Mouse (Mus musculus): ENCODE data around the gene Defb29. TPM values are rescaled to one million over a fixed set of nuclear protein-coding genes. Genes with fewer than 3 reads are reported as not detected.

Defb29 gene
- polyA plus RNA-seq, 1 experiment from 2014 or later: not detected

DNA sequence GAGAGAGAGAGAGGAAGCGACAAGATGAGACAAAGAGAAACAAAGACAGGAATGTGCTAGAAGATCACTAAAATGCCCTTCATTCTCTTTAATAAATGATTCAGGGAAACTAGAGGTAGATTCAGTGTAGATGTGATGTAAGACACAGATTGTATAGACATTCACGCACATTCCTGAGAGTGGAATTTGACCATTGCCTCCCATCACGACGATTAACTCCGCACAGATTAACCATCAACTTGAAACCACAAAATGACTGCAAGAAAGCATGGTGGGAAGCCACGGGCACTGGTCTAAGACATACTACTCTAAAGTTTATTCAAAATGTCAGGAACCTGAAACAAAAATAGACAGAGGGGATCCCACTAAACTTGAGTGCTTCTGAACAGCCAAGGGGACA lies 30.4 kb upstream of the Defb29 start:
- Histone ChIP-seq H3K27ac (ENCODE audit: low read depth, low read length) (no peak overlapping the region), H3K9ac (ENCODE audit: low read length) (no peak overlapping the region), H3K4me3 (ENCODE audit: low read depth, low read length) (no peak overlapping the region), H3K36me3 (ENCODE audit: control insufficient read depth, insufficient read depth, low read length) (no peaks in the 10 kb centered on the region), H3K4me2 (ENCODE audit: low read depth, low read length, severe bottlenecking) (no peak overlapping the region), H3K27me3 (ENCODE audit: control insufficient read depth, insufficient read depth, low read length) (no peaks in the 10 kb centered on the region), H3K4me1 (replicated peaks; ENCODE audit: control insufficient read depth, insufficient read depth, low read length) (no peaks in the 10 kb centered on the region), H3K9me3 (ENCODE audit: control insufficient read depth, low read length) (no peaks in the 10 kb centered on the region)
- WGBS: 84% methylated on average over 6 of the region's 6 CpGs
- ATAC-seq (replicated peaks; ENCODE audit: low FRiP score) (no peak), DNase-seq (ENCODE audit: low spot score) (no peak)

DNA sequence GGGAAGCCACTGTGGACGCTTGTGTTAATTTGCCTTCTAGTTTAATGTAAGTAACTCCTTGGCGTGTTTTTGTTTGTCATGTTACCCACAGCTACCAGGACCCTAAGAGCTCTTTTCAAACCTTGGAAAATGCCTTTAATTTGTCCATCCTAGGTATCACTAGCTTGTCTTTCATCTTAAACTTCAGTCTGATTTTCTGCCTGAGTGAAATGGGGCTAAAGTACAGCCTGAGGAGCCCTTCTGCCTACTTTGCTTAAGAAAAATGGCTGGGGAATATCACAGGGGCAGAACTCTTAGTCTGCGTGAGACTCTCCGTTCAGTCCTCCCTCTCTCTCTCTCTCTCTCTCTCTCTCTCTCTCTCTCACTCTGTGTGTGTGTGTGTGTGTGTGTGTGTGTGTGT lies 30.0 kb upstream of the Defb29 start:
- no peak overlapping the region for H3K4me3 ChIP-seq (ENCODE audit: low read depth, low read length)
- H3K4me2 ChIP-seq (ENCODE audit: low read depth, low read length, severe bottlenecking): no peak overlapping the region
- WGBS: 83% methylated on average over 4 of the region's 4 CpGs
- H3K4me1 ChIP-seq (replicated peaks; ENCODE audit: control insufficient read depth, insufficient read depth, low read length): no peaks in the 10 kb centered on the region
- no peaks in the 10 kb centered on the region for H3K27me3 ChIP-seq (ENCODE audit: control insufficient read depth, insufficient read depth, low read length)
- H3K9me3 ChIP-seq (ENCODE audit: control insufficient read depth, low read length): no peaks in the 10 kb centered on the region
- H3K36me3 ChIP-seq (ENCODE audit: control insufficient read depth, insufficient read depth, low read length): no peaks in the 10 kb centered on the region
- no peak overlapping the region for H3K27ac ChIP-seq (ENCODE audit: low read depth, low read length)
- ATAC-seq (replicated peaks; ENCODE audit: low FRiP score) (no peak), DNase-seq (ENCODE audit: low spot score) (no peak)
- H3K9ac ChIP-seq (ENCODE audit: low read length): no peak overlapping the region

DNA sequence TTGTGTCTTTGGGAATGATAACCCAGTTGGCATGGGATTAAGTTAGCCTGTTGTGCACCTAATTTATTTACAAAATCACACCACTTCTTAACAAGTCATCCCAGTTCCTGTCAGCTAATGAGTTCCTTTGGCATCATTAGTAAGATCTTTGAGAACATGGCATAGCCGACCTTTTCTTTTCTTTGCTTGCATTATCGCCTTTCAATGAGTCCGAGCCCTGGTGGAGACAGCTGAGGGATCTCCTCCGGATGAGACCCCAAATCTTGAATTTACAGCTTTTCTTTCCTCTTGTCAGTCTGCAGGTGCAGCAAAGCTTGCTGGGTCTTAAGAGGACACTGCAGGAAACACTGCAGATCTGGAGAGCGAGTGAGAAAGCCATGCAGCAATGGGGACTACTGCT lies 29.1 kb upstream of the Defb29 start, which contains the start of gene Gm17416:
Gene Gm17416, plus strand, starts transcription at position 301 of the 400 bp plus-strand sequence.
- Histone ChIP-seq H3K27me3 (ENCODE audit: control insufficient read depth, insufficient read depth, low read length) (no peaks in the 10 kb centered on the region), H3K36me3 (ENCODE audit: control insufficient read depth, insufficient read depth, low read length) (no peaks in the 10 kb centered on the region), H3K4me1 (replicated peaks; ENCODE audit: control insufficient read depth, insufficient read depth, low read length) (no peaks in the 10 kb centered on the region), H3K9me3 (ENCODE audit: control insufficient read depth, low read length) (no peaks in the 10 kb centered on the region), H3K9ac (ENCODE audit: low read length) (no peak within 1 kb of the TSS), H3K4me3 (ENCODE audit: low read depth, low read length) (no peak within 1 kb of the TSS), H3K4me2 (ENCODE audit: low read depth, low read length, severe bottlenecking) (no peak within 1 kb of the TSS), H3K27ac (ENCODE audit: low read depth, low read length) (no peak within 1 kb of the TSS)
- DNase-seq (ENCODE audit: low spot score): no peak
- ATAC-seq (replicated peaks; ENCODE audit: low FRiP score): no peak
- WGBS: 85% methylated on average over 5 of the region's 5 CpGs

DNA sequence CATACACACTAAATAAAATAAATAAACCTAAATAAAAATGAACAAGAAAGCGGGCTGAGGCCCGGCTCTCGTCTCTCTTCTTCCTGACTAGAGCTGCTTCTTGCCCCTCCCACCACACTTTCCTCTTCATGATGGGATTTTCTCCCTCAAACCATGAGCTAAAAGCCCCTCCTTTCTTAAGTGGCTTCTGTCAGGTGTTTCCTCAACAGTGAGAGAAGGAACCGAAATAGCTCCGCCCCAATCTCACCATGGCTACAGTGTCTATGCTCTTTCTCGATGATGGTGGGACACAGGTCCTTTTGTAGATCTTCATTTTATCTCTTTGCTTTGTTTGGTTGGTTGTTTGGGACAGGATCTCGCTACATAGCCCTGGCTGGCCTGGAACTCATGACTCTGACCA lies 16.8 kb upstream of the Defb29 start:
- no peak overlapping the region for H3K27ac ChIP-seq (ENCODE audit: low read depth, low read length)
- 88% methylated on average over 7 of the region's 7 CpGs for WGBS
- DNase-seq (ENCODE audit: low spot score) (no peak), ATAC-seq (replicated peaks; ENCODE audit: low FRiP score) (no peak)
- H3K9me3 ChIP-seq (ENCODE audit: control insufficient read depth, low read length): no peaks in the 10 kb centered on the region
- no peaks in the 10 kb centered on the region for H3K27me3 ChIP-seq (ENCODE audit: control insufficient read depth, insufficient read depth, low read length)
- no peaks in the 10 kb centered on the region for H3K36me3 ChIP-seq (ENCODE audit: control insufficient read depth, insufficient read depth, low read length)
- no peak overlapping the region for H3K9ac ChIP-seq (ENCODE audit: low read length)
- no peaks in the 10 kb centered on the region for H3K4me1 ChIP-seq (replicated peaks; ENCODE audit: control insufficient read depth, insufficient read depth, low read length)
- no peak overlapping the region for H3K4me2 ChIP-seq (ENCODE audit: low read depth, low read length, severe bottlenecking)
- no peak overlapping the region for H3K4me3 ChIP-seq (ENCODE audit: low read depth, low read length)

DNA sequence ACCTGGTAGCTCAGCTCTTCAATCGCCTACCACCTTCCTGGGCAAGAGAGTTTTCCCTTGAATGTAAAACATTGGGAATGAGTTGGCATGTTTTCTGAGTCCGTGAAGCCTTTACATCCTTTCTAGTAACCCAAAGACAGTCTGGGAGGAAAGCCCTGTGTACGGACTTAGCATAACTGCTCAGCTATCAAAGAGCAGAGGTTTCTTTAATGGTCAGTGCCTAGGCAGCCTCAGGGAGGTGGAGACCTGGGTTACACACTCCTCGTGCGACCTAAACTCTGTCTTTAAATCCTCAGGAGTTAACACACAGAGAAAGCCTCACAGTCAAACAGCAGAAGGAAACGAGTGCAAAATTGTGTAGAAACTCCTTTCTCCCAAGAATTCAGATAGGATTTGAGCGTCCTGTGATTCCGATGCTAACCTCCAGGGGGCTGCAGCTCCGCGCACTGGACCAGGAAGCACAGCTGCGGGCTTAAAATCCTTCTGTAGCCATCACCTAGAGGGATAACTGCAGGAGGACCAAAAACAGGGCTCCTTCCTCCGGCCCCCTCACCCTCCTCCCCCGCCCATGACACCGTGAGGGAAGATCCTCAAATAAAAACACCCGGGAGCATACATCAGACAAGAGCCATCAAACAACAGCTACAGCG lies 14.0 kb upstream of the Defb29 start:
- Histone ChIP-seq H3K4me2 (ENCODE audit: low read depth, low read length, severe bottlenecking) (peak overlapping the region; percentile 28; the same call in 1 of the 2 replicates), H3K9ac (ENCODE audit: low read length) (no peak overlapping the region), H3K4me3 (ENCODE audit: low read depth, low read length) (no peak overlapping the region), H3K27ac (ENCODE audit: low read depth, low read length) (no peak overlapping the region), H3K36me3 (ENCODE audit: control insufficient read depth, insufficient read depth, low read length) (no peaks in the 10 kb centered on the region), H3K27me3 (ENCODE audit: control insufficient read depth, insufficient read depth, low read length) (no peaks in the 10 kb centered on the region), H3K4me1 (replicated peaks; ENCODE audit: control insufficient read depth, insufficient read depth, low read length) (no peaks in the 10 kb centered on the region), H3K9me3 (ENCODE audit: control insufficient read depth, low read length) (no peaks in the 10 kb centered on the region)
- ATAC-seq (replicated peaks; ENCODE audit: low FRiP score): no peak
- DNase-seq (ENCODE audit: low spot score): peak; percentile 82
- WGBS: 14% methylated on average over 16 of the region's 16 CpGs

DNA sequence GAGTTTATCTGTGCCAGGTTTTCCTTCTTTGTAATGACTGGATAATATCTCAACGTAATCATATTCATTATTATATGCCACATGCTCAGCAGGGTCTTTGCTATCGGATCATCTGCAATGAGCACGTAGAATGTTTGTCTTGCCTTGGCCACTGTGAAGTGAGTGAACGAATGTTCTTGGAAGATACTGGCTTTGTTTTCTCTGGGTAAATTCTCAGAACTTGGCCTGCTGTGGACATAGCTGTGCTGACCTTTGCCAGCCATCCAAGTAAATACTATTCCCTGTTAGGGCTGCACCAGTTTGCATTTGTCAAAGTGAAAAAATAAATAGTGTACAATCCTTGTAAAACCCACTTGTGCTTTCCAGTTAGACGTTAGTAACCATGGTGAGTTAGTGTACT lies 8.2 kb upstream of the Defb29 start:
- no peaks in the 10 kb centered on the region for H3K9me3 ChIP-seq (ENCODE audit: control insufficient read depth, low read length)
- H3K4me1 ChIP-seq (replicated peaks; ENCODE audit: control insufficient read depth, insufficient read depth, low read length): no peaks in the 10 kb centered on the region
- H3K9ac ChIP-seq (ENCODE audit: low read length): no peak overlapping the region
- WGBS: 85% methylated on average over 5 of the region's 5 CpGs
- no peak for ATAC-seq (replicated peaks; ENCODE audit: low FRiP score)
- H3K27ac ChIP-seq (ENCODE audit: low read depth, low read length): no peak overlapping the region
- no peak overlapping the region for H3K4me3 ChIP-seq (ENCODE audit: low read depth, low read length)
- H3K4me2 ChIP-seq (ENCODE audit: low read depth, low read length, severe bottlenecking): no peak overlapping the region
- no peaks in the 10 kb centered on the region for H3K36me3 ChIP-seq (ENCODE audit: control insufficient read depth, insufficient read depth, low read length)
- no peaks in the 10 kb centered on the region for H3K27me3 ChIP-seq (ENCODE audit: control insufficient read depth, insufficient read depth, low read length)
- no peak for DNase-seq (ENCODE audit: low spot score)

DNA sequence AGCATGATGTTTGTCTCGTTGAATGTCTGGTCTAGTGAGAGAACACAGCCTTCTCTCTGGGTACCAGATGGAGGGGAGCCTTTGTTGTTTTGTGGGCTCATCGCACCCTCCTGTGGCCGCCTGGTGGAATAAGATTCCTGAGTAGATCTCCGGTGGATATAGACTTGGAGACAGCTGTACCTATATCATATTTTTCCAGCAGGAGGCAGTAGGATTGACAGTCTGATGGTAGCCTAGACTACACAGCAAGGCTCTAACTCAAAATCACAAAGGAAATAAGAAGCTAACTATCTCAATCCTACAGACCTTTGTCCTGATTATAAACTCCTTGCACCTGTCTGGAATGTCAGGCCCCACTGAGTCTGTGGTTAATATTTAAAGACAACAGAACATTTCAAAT lies 4.8 kb upstream of the Defb29 start:
- H3K9me3 ChIP-seq (ENCODE audit: control insufficient read depth, low read length): no peaks in the 10 kb centered on the region
- peak; percentile 65 for DNase-seq (ENCODE audit: low spot score)
- no peak overlapping the region for H3K9ac ChIP-seq (ENCODE audit: low read length)
- no peak for ATAC-seq (replicated peaks; ENCODE audit: low FRiP score)
- no peaks in the 10 kb centered on the region for H3K36me3 ChIP-seq (ENCODE audit: control insufficient read depth, insufficient read depth, low read length)
- H3K4me2 ChIP-seq (ENCODE audit: low read depth, low read length, severe bottlenecking): no peak overlapping the region
- WGBS: 30% methylated on average over 4 of the region's 4 CpGs
- H3K4me1 ChIP-seq (replicated peaks; ENCODE audit: control insufficient read depth, insufficient read depth, low read length): no peaks in the 10 kb centered on the region
- no peak overlapping the region for H3K27ac ChIP-seq (ENCODE audit: low read depth, low read length)
- no peak overlapping the region for H3K4me3 ChIP-seq (ENCODE audit: low read depth, low read length)
- H3K27me3 ChIP-seq (ENCODE audit: control insufficient read depth, insufficient read depth, low read length): no peaks in the 10 kb centered on the region

DNA sequence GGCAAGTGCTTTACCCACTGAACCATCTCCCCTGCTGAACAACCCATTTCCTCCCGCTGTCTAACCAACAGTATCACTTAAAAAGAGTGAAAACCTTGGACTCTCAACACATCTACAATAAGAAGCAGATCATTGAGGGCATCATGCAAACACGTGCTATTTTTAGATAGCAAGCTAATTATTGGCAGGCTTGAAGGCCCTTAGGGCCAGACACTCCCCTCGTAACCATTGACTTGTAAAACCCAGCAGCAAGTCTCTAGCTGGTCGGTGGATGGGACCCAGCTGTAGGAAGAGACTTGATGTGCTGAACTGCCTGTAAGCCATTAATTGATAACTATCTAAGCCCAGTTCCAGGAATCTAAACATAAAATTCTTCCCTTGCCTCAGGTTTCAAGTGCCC lies 3.6 kb upstream of the Defb29 start:
- no peaks in the 10 kb centered on the region for H3K36me3 ChIP-seq (ENCODE audit: control insufficient read depth, insufficient read depth, low read length)
- 88% methylated on average over 4 of the region's 4 CpGs for WGBS
- no peak overlapping the region for H3K4me2 ChIP-seq (ENCODE audit: low read depth, low read length, severe bottlenecking)
- no peak overlapping the region for H3K27ac ChIP-seq (ENCODE audit: low read depth, low read length)
- ATAC-seq (replicated peaks; ENCODE audit: low FRiP score): no peak
- H3K4me3 ChIP-seq (ENCODE audit: low read depth, low read length): no peak overlapping the region
- no peaks in the 10 kb centered on the region for H3K27me3 ChIP-seq (ENCODE audit: control insufficient read depth, insufficient read depth, low read length)
- no peak for DNase-seq (ENCODE audit: low spot score)
- no peaks in the 10 kb centered on the region for H3K9me3 ChIP-seq (ENCODE audit: control insufficient read depth, low read length)
- no peaks in the 10 kb centered on the region for H3K4me1 ChIP-seq (replicated peaks; ENCODE audit: control insufficient read depth, insufficient read depth, low read length)
- H3K9ac ChIP-seq (ENCODE audit: low read length): no peak overlapping the region

DNA sequence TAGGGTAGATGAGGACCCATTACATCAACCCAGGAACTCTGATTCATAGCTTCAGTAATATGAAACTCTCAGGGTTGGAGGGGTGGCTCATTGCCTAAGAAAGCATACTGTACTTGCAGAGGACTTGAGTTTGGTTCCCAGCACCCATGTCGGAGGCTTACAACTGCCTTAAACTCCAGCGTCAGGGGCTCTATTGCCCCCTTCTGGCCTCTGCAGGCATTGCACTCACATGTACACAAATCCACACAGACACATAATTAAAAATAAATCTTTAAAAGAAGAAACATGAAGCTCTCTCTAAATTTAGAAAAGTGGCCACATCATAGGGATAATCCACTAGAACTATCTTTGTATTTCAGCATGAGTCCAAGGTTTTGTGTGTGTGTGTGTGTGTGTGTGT lies 3.0 kb upstream of the Defb29 start:
- Histone ChIP-seq H3K9me3 (ENCODE audit: control insufficient read depth, low read length) (no peaks in the 10 kb centered on the region), H3K36me3 (ENCODE audit: control insufficient read depth, insufficient read depth, low read length) (no peaks in the 10 kb centered on the region), H3K9ac (ENCODE audit: low read length) (no peak overlapping the region), H3K4me2 (ENCODE audit: low read depth, low read length, severe bottlenecking) (no peak overlapping the region), H3K27me3 (ENCODE audit: control insufficient read depth, insufficient read depth, low read length) (no peaks in the 10 kb centered on the region), H3K4me3 (ENCODE audit: low read depth, low read length) (no peak overlapping the region), H3K27ac (ENCODE audit: low read depth, low read length) (no peak overlapping the region), H3K4me1 (replicated peaks; ENCODE audit: control insufficient read depth, insufficient read depth, low read length) (no peaks in the 10 kb centered on the region)
- DNase-seq (ENCODE audit: low spot score) (no peak), ATAC-seq (replicated peaks; ENCODE audit: low FRiP score) (no peak)
- 71% methylated on average over 2 of the region's 2 CpGs for WGBS

Data from forebrain, embryonic 11.5 days (tissue).